In the genomic region with DNA sequence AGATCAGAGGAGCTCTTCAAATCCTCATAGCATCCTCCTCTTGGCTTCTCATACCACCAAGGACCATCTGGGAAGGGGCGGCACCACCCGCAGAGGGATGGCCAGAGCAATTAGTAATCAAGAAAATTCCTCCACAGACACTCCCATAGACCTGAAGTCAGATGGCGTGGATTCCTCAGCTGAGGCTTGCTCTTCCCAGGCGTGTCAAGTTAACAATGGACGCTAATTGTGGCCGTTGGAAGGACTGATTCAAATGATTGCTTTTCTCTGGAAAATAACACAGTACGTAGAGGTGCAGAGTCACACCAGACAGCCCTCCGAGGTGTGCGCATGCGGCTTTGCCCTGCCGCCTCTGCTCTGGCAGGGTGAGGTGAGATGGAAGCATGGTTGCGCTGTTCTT, we compare ENCODE assay signal across 17 mouse cellular contexts.
"Had no signal": no experiment of that assay in that cellular context is flagged by ENCODE, and none has a peak within 500 bp of the region (broad histone marks: within the 10 kb centered on the region; RNA-seq: fewer than 3 reads in every experiment).

No protein-coding gene starts in this region.

- H3K36me3 ChIP-seq: limb, embryonic 12.5 days; liver, embryonic 13.5 days; lung, embryonic 15.5 days; midbrain, embryonic 13.5 days; neural tube, embryonic 15.5 days; stomach, embryonic 15.5 days had no signal

- H3K4me2 ChIP-seq: limb, embryonic 12.5 days; liver, embryonic 13.5 days; lung, embryonic 15.5 days; midbrain, embryonic 13.5 days; neural tube, embryonic 15.5 days; stomach, embryonic 15.5 days had no signal

- DNase-seq: kidney, adult 8-10 months; kidney, postnatal 25 days; layer of hippocampus, postnatal 36 days; liver; liver, embryonic 13.5 days; liver, postnatal 0 days; lung, postnatal 14 days; right cerebral cortex, postnatal 14 days; thymus, postnatal 4 days had no signal

- H3K27ac ChIP-seq: layer of hippocampus, adult 2 months; limb, embryonic 12.5 days; liver, embryonic 13.5 days; lung, embryonic 15.5 days; midbrain, embryonic 13.5 days; neural tube, embryonic 15.5 days; stomach, embryonic 15.5 days had no signal

- H3K4me3 ChIP-seq: layer of hippocampus, adult 2 months; limb, embryonic 12.5 days; liver, embryonic 13.5 days; lung, embryonic 15.5 days; midbrain, embryonic 13.5 days; myocyte; neural tube, embryonic 15.5 days; stomach, embryonic 15.5 days had no signal

- H3K9ac ChIP-seq: limb, embryonic 12.5 days; liver, embryonic 13.5 days; liver, postnatal 0 days; lung, embryonic 15.5 days; midbrain, embryonic 13.5 days; neural tube, embryonic 15.5 days; stomach, embryonic 15.5 days had no signal

- H3K4me1 ChIP-seq: limb, embryonic 12.5 days; liver, embryonic 13.5 days; lung, embryonic 15.5 days; midbrain, embryonic 13.5 days; neural tube, embryonic 15.5 days; stomach, embryonic 15.5 days had no signal

- H3K27me3 ChIP-seq: limb, embryonic 12.5 days; liver, embryonic 13.5 days; lung, embryonic 15.5 days; midbrain, embryonic 13.5 days; neural tube, embryonic 15.5 days; stomach, embryonic 15.5 days had no signal

- H3K9me3 ChIP-seq: limb, embryonic 12.5 days; liver, embryonic 13.5 days; lung, embryonic 15.5 days; midbrain, embryonic 13.5 days; neural tube, embryonic 15.5 days; stomach, embryonic 15.5 days had no signal

- ATAC-seq: intestine, postnatal 0 days; liver, postnatal 0 days; midbrain, embryonic 13.5 days had no signal
